ENCODE assay signal across 12 mouse cellular contexts in the genomic region with DNA sequence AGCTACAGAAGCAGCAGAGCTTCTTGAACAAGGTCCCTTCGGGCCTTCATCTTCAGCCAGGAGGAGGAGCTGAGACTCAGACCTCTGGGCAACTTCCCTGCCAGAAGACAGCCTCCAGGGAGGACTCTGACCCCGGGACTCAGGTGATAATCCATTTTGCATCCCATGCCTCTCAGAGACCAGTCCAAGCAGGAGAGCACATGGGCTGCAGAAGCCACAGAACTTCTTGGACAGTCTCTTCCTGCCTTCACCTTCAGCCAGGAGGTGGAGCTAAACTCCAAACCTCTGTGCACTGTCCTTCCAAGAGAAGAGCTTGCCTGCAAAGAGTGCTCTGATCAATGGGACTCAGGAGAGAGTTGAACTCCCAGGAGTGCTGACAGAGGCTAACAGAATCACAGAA.
A peak's percentile ranks its signal among the peaks of the same experiment; 100 is the strongest.
DNase-seq lines count a peak whose midpoint lies in the region; ATAC-seq and TF ChIP-seq lines count a peak whose summit lies in the region.
"Had no signal": no experiment of that assay in that cellular context is flagged by ENCODE, and none has a peak within 500 bp of the region (broad histone marks: within the 10 kb centered on the region; RNA-seq: fewer than 3 reads in every experiment).

No protein-coding gene starts in this region.

- WGBS in heart, adult 2 months = 50% methylated on average over 2 of the region's 2 CpGs
- 81% methylated on average over 2 of the region's 2 CpGs for WGBS in kidney, embryonic 16.5 days
- WGBS in neural tube, embryonic 15.5 days = 83% methylated on average over 2 of the region's 2 CpGs

- ATAC-seq in kidney, embryonic 16.5 days (ENCODE audit: low FRiP score, low TSS enrichment) = peak; percentile 79
- no peak for ATAC-seq in neural tube, embryonic 15.5 days (ENCODE audit: low FRiP score)

- no peak for TF ChIP-seq POLR2A in heart, adult 2 months (IDR thresholded peaks at IDR 0.05; ENCODE audit: insufficient read depth, low read depth, low read length)

- no peak overlapping the region for H3K9ac ChIP-seq in heart, adult 2 months (ENCODE audit: low read depth, low read length)
- H3K9ac ChIP-seq in kidney, embryonic 16.5 days (replicated peaks; ENCODE audit: low read length) = no peak overlapping the region
- no peak overlapping the region for H3K9ac ChIP-seq in neural tube, embryonic 15.5 days (replicated peaks)
- H3K9ac ChIP-seq: limb, embryonic 13.5 days had no signal

- H3K79me2 ChIP-seq in heart, adult 2 months (replicated peaks; ENCODE audit: control insufficient read depth, insufficient read depth, low read length) = no peaks in the 10 kb centered on the region

- peak; percentile 26 to 39 for DNase-seq in heart, adult 2 months
- DNase-seq in heart, postnatal 25 days (ENCODE audit: low spot score) = no peak
- DNase-seq in 3T3-L1 (ENCODE audit: low read depth, low spot score) = peak; percentile 56
- peak; percentile 52 for DNase-seq in adrenal gland, postnatal 14 days
- DNase-seq in spleen, adult 12 weeks (ENCODE audit: low spot score) = no peak
- DNase-seq in cerebellum, postnatal 36 days = no peak
- DNase-seq: midbrain, embryonic 14.5 days; thymus, postnatal 14 days had no signal

- intact Hi-C loops in heart, adult 2 months (cut with DNase I) = loop anchor here (10.0 kb wide), 1 partner anchor 291 kb away; no protein-coding TSS in a partner anchor
- intact Hi-C loops in heart, postnatal 25 days (cut with DNase I) = loop anchor here (10.0 kb wide), 1 partner anchor 181 kb away; no protein-coding TSS in a partner anchor

- H3K36me3 ChIP-seq in heart, adult 2 months (ENCODE audit: control insufficient read depth, insufficient read depth, low read length) = no peaks in the 10 kb centered on the region
- no peaks in the 10 kb centered on the region for H3K36me3 ChIP-seq in kidney, embryonic 16.5 days (ENCODE audit: insufficient read depth, low read length)
- H3K36me3 ChIP-seq in neural tube, embryonic 15.5 days = no peaks in the 10 kb centered on the region
- H3K36me3 ChIP-seq: limb, embryonic 13.5 days had no signal

- TF ChIP-seq EP300 in heart, adult 2 months (IDR thresholded peaks at IDR 0.05; ENCODE audit: insufficient read depth, low read depth, low read length) = no peak

- no peak overlapping the region for H3K27ac ChIP-seq in heart, adult 2 months
- H3K27ac ChIP-seq in kidney, embryonic 16.5 days (ENCODE audit: low read length) = no peak overlapping the region
- no peak overlapping the region for H3K27ac ChIP-seq in neural tube, embryonic 15.5 days (replicated peaks)
- H3K27ac ChIP-seq: limb, embryonic 13.5 days had no signal

- no peaks in the 10 kb centered on the region for H3K27me3 ChIP-seq in heart, adult 2 months (ENCODE audit: control insufficient read depth, insufficient read depth, low read length)
- H3K27me3 ChIP-seq in kidney, embryonic 16.5 days (ENCODE audit: insufficient read depth, low read length) = no peaks in the 10 kb centered on the region
- no peaks in the 10 kb centered on the region for H3K27me3 ChIP-seq in neural tube, embryonic 15.5 days (replicated peaks)
- H3K27me3 ChIP-seq: limb, embryonic 13.5 days had no signal

- peak; percentile 67 for TF ChIP-seq CTCF in heart, adult 2 months (IDR thresholded peaks at IDR 0.05)

- no peaks in the 10 kb centered on the region for H3K4me1 ChIP-seq in heart, adult 2 months (ENCODE audit: control insufficient read depth, insufficient read depth, low read length)
- H3K4me1 ChIP-seq in kidney, embryonic 16.5 days (ENCODE audit: insufficient read depth, low read length) = no peaks in the 10 kb centered on the region
- no peaks in the 10 kb centered on the region for H3K4me1 ChIP-seq in neural tube, embryonic 15.5 days
- H3K4me1 ChIP-seq: limb, embryonic 13.5 days had no signal

- no peak overlapping the region for H3K4me3 ChIP-seq in heart, adult 2 months
- H3K4me3 ChIP-seq in kidney, embryonic 16.5 days (ENCODE audit: low read length) = no peak overlapping the region
- H3K4me3 ChIP-seq in neural tube, embryonic 15.5 days (replicated peaks) = no peak overlapping the region
- H3K4me3 ChIP-seq: erythroblast, embryonic 14.5 days; limb, embryonic 13.5 days had no signal

- H3K9me3 ChIP-seq in kidney, embryonic 16.5 days (ENCODE audit: low read length) = no peaks in the 10 kb centered on the region
- H3K9me3 ChIP-seq in neural tube, embryonic 15.5 days (replicated peaks) = no peaks in the 10 kb centered on the region
- H3K9me3 ChIP-seq: limb, embryonic 13.5 days had no signal

- H3K4me2 ChIP-seq in kidney, embryonic 16.5 days (replicated peaks; ENCODE audit: low read depth, low read length) = no peak overlapping the region
- H3K4me2 ChIP-seq in neural tube, embryonic 15.5 days = no peak overlapping the region
- H3K4me2 ChIP-seq: limb, embryonic 13.5 days had no signal

Comparison
In these comparisons a context has a peak if more than half of its experiments do, and no peak if none do; other contexts are left out.
1. DNase-seq: peak in heart, adult 2 months (2 of 2), 3T3-L1 (single experiment) and adrenal gland, postnatal 14 days (single experiment); none in heart, postnatal 25 days (single experiment), spleen, adult 12 weeks (single experiment) and cerebellum, postnatal 36 days (0 of 2).